Mouse (Mus musculus) C2C12 (cell line): ENCODE results near the gene Ttll11.

Experiments
- CTCF ChIP-seq: IDR thresholded peaks from one replicate; pipeline ENCODE4 v1.5.1; 2011; ENCODE audit not compliant: control insufficient read depth, insufficient read depth, insufficient read length
- MAX ChIP-seq: IDR thresholded peaks from one replicate; pipeline ENCODE4 v1.6.1; 2011; ENCODE audit warnings: mild to moderate bottlenecking, control low read depth
- USF1 ChIP-seq: IDR thresholded peaks from one replicate; pipeline ENCODE4 v1.6.1; 2011; ENCODE audit warnings: low read depth, mild to moderate bottlenecking, control low read depth, moderate library complexity

GRCm38 (mm10) chr2:35702001-35702400 lies 277.7 kb downstream of the Ttll11 start:
- TF ChIP-seq MAX (no peak), CTCF (no peak), USF1 (no peak)
